10 mouse cellular contexts compared by ENCODE assay signal in genomic region chr1:74542451-74542961, GRCm38 (mm10). TPM values are rescaled to one million over a fixed set of nuclear protein-coding genes. Genes with fewer than 3 reads are reported as not detected.
A peak's percentile ranks its signal among the peaks of the same experiment; 100 is the strongest.
DNase-seq lines count a peak whose midpoint lies in the region; ATAC-seq and TF ChIP-seq lines count a peak whose summit lies in the region.
"Had no signal": no experiment of that assay in that cellular context is flagged by ENCODE, and none has a peak within 500 bp of the region (broad histone marks: within the 10 kb centered on the region; RNA-seq: fewer than 3 reads in every experiment).

TSS of gene Plcd4 (plus strand) at chr1:74542888.

- peak; percentile 7 for DNase-seq in lung, adult 2 months
- no peak for DNase-seq in lung, postnatal 14 days
- peak in 1 of 2 experiments; percentile 16 for DNase-seq in left cerebral cortex, adult 2 months (ENCODE audit: extremely low spot score in 1 of 2, low spot score in 2 of 2)

- TF ChIP-seq POLR2A in lung, adult 2 months (IDR thresholded peaks at IDR 0.05; ENCODE audit: borderline replicate concordance, extremely low read depth, low read depth, low read length), result no peak

- no peak for TF ChIP-seq CTCF in lung, adult 2 months (IDR thresholded peaks at IDR 0.05; ENCODE audit: insufficient read depth, low read length)
- TF ChIP-seq CTCF in left cerebral cortex, adult 2 months (IDR thresholded peaks at IDR 0.05), result no peak

- H3K36me3 ChIP-seq in embryonic facial prominence, embryonic 15.5 days, result no peaks in the 10 kb centered on the region
- H3K36me3 ChIP-seq in hindbrain, embryonic 16.5 days (ENCODE audit: control insufficient read depth, insufficient read depth, low read length), result no peaks in the 10 kb centered on the region
- H3K36me3 ChIP-seq in neural tube, embryonic 14.5 days (ENCODE audit: control insufficient read depth, insufficient read depth, low read length), result no peaks in the 10 kb centered on the region
- no peaks in the 10 kb centered on the region for H3K36me3 ChIP-seq in liver, embryonic 12.5 days

- H3K27me3 ChIP-seq in embryonic facial prominence, embryonic 15.5 days, result no peaks in the 10 kb centered on the region
- no peaks in the 10 kb centered on the region for H3K27me3 ChIP-seq in hindbrain, embryonic 16.5 days (replicated peaks; ENCODE audit: control insufficient read depth, insufficient read depth, low read length)
- H3K27me3 ChIP-seq in neural tube, embryonic 14.5 days (ENCODE audit: control insufficient read depth, insufficient read depth, low read length), result no peaks in the 10 kb centered on the region
- H3K27me3 ChIP-seq in liver, embryonic 12.5 days (replicated peaks), result peaks cover 34% of the 10 kb centered on the region

- no peak within 1 kb of the TSS for H3K27ac ChIP-seq in embryonic facial prominence, embryonic 15.5 days (replicated peaks)
- peak within 1 kb of the TSS; percentile 68 for H3K27ac ChIP-seq in hindbrain, embryonic 16.5 days (ENCODE audit: low read depth, low read length)
- peak within 1 kb of the TSS; percentile 47 for H3K27ac ChIP-seq in left cerebral cortex, adult 2 months
- H3K27ac ChIP-seq in neural tube, embryonic 14.5 days (ENCODE audit: low read depth, low read length), result peak within 1 kb of the TSS; percentile 58
- H3K27ac ChIP-seq in liver, embryonic 12.5 days, result no peak within 1 kb of the TSS

- H3K4me1 ChIP-seq in lung, adult 2 months (ENCODE audit: control insufficient read depth, insufficient read depth, low read length), result no peaks in the 10 kb centered on the region
- peaks cover 6% of the 10 kb centered on the region for H3K4me1 ChIP-seq in embryonic facial prominence, embryonic 15.5 days
- H3K4me1 ChIP-seq in hindbrain, embryonic 16.5 days (ENCODE audit: control insufficient read depth, insufficient read depth, low read depth, low read length), result peaks cover 10% of the 10 kb centered on the region
- H3K4me1 ChIP-seq in neural tube, embryonic 14.5 days (ENCODE audit: control insufficient read depth, insufficient read depth, low read length), result peaks cover 12% of the 10 kb centered on the region; the same call in 1 of the 2 replicates
- no peaks in the 10 kb centered on the region for H3K4me1 ChIP-seq in liver, embryonic 12.5 days

- no peak within 1 kb of the TSS for H3K9ac ChIP-seq in embryonic facial prominence, embryonic 15.5 days
- peak within 1 kb of the TSS; percentile 54 for H3K9ac ChIP-seq in hindbrain, embryonic 16.5 days (ENCODE audit: low read depth, low read length)
- 0 out of 2 replicates have a peak within 1 kb of the TSS, but pooled peaks have one; percentile 16 for H3K9ac ChIP-seq in neural tube, embryonic 14.5 days (replicated peaks; ENCODE audit: low read depth, low read length)
- no peak within 1 kb of the TSS for H3K9ac ChIP-seq in liver, embryonic 12.5 days

- H3K9me3 ChIP-seq in embryonic facial prominence, embryonic 15.5 days (replicated peaks), result no peaks in the 10 kb centered on the region
- no peaks in the 10 kb centered on the region for H3K9me3 ChIP-seq in hindbrain, embryonic 16.5 days (ENCODE audit: control insufficient read depth, low read length)
- H3K9me3 ChIP-seq in neural tube, embryonic 14.5 days (ENCODE audit: control insufficient read depth, low read length), result no peaks in the 10 kb centered on the region
- H3K9me3 ChIP-seq in liver, embryonic 12.5 days (replicated peaks), result no peaks in the 10 kb centered on the region

- 13% methylated on average over 6 of the region's 6 CpGs for WGBS in lung, adult 2 months
- WGBS in embryonic facial prominence, embryonic 15.5 days, result 3% methylated on average over 6 of the region's 6 CpGs
- WGBS in hindbrain, embryonic 16.5 days, result 6% methylated on average over 6 of the region's 6 CpGs
- 4% methylated on average over 6 of the region's 6 CpGs for WGBS in neural tube, embryonic 14.5 days
- WGBS in liver, embryonic 12.5 days (ENCODE audit: insufficient replicate concordance), result 14% methylated on average over 6 of the region's 6 CpGs

- peak within 1 kb of the TSS; percentile 19; the same call in 1 of the 2 replicates for H3K4me2 ChIP-seq in embryonic facial prominence, embryonic 15.5 days (replicated peaks)
- peak within 1 kb of the TSS; percentile 53 for H3K4me2 ChIP-seq in hindbrain, embryonic 16.5 days (ENCODE audit: low read length)
- peak within 1 kb of the TSS; percentile 39 for H3K4me2 ChIP-seq in neural tube, embryonic 14.5 days (ENCODE audit: low read depth, low read length)
- H3K4me2 ChIP-seq in liver, embryonic 12.5 days, result no peak within 1 kb of the TSS

- intact Hi-C loops in left cerebral cortex, adult 2 months (cut with DNase I), result no loop called here

- H3K4me3 ChIP-seq in lung, adult 2 months (replicated peaks; ENCODE audit: extremely low read depth, low read depth, low read length), result peak within 1 kb of the TSS; percentile 48
- H3K4me3 ChIP-seq in embryonic facial prominence, embryonic 15.5 days (replicated peaks), result no peak within 1 kb of the TSS
- H3K4me3 ChIP-seq in hindbrain, embryonic 16.5 days (ENCODE audit: low read length), result peak within 1 kb of the TSS; percentile 27
- H3K4me3 ChIP-seq in left cerebral cortex, adult 2 months, result peak within 1 kb of the TSS; percentile 32; the same call in 1 of the 2 replicates
- H3K4me3 ChIP-seq in neural tube, embryonic 14.5 days (ENCODE audit: low read depth, low read length), result peak within 1 kb of the TSS; percentile 10; the same call in 1 of the 2 replicates
- no peak within 1 kb of the TSS for H3K4me3 ChIP-seq in liver, embryonic 12.5 days

- ATAC-seq in embryonic facial prominence, embryonic 15.5 days (ENCODE audit: insufficient number of reproducible peaks, low FRiP score, low TSS enrichment, low read depth), result no peak
- peak; percentile 92 for ATAC-seq in hindbrain, embryonic 16.5 days
- peak; percentile 79 for ATAC-seq in neural tube, embryonic 14.5 days (ENCODE audit: low read depth)
- no peak for ATAC-seq in erythroid progenitor cell, adult 5-6 weeks (replicated peaks; ENCODE audit: low FRiP score, poor library complexity, severe bottlenecking)
- no peak for ATAC-seq in liver, embryonic 12.5 days
- ATAC-seq: Patski had no signal

RNA-seq across cellular contexts. Expression of gene Plcd4, which starts in this region (rescaled TPM):
- polyA plus RNA-seq in lung, adult 2 months (2012; rRNA removed), result 0.58 and 0.62 TPM in 2 replicates
- 0.80 and 1.6 TPM in 2 replicates for polyA plus RNA-seq in embryonic facial prominence, embryonic 15.5 days (2015; fragmentation: Nextera tagmentation; extraction: Ambion mirVana)
- 6.8 and 9.3 TPM in 2 replicates for polyA plus RNA-seq in hindbrain, embryonic 16.5 days (2015; fragmentation: Nextera tagmentation; extraction: Ambion mirVana)
- total RNA-seq in left cerebral cortex, adult 2 months (2021), result 10 to 100 TPM; 16.0 to 16.7 TPM
- polyA plus RNA-seq in neural tube, embryonic 14.5 days (2014; fragmentation: Nextera tagmentation; extraction: Ambion mirVana), result 7.5 and 11.9 TPM in 2 replicates
- total RNA-seq in erythroid progenitor cell, adult 5-6 weeks (2015; ENCODE audit: low replicate concordance), result not detected in 2 replicates
- 0.39 TPM in 1 of 2 replicates, not detected in the other for total RNA-seq in erythroid progenitor cell, adult 5-6 weeks (2017; ENCODE audit: low replicate concordance)
- polyA plus RNA-seq in liver, embryonic 12.5 days (2016; fragmentation: Nextera tagmentation; extraction: Ambion mirVana), result 0.12 and 0.14 TPM in 2 replicates
- total RNA-seq: liver, adult 2 months had no signal
- polyA plus RNA-seq: liver, adult 2 months had no signal

Comparison
In these comparisons a context has a peak if more than half of its experiments do, and no peak if none do; other contexts are left out.
1. RNA of gene Plcd4 (total RNA-seq): 16.0 to 16.7 TPM in left cerebral cortex, adult 2 months; 0.39 TPM in erythroid progenitor cell, adult 5-6 weeks; every median in the first group is over 10 times any median in the second.
2. Peak in DNase-seq and H3K4me3 ChIP-seq in lung, adult 2 months; RNA of the gene not detected or under 1 TPM.
3. H3K4me3 ChIP-seq: peak in hindbrain, embryonic 16.5 days (single experiment), left cerebral cortex, adult 2 months (single experiment) and neural tube, embryonic 14.5 days (single experiment); none in embryonic facial prominence, embryonic 15.5 days (single experiment) and liver, embryonic 12.5 days (single experiment).
4. ATAC-seq: peak in hindbrain, embryonic 16.5 days (single experiment) and neural tube, embryonic 14.5 days (single experiment); none in embryonic facial prominence, embryonic 15.5 days (single experiment), erythroid progenitor cell, adult 5-6 weeks (single experiment) and liver, embryonic 12.5 days (single experiment).
5. H3K27ac ChIP-seq: peak in hindbrain, embryonic 16.5 days (single experiment), left cerebral cortex, adult 2 months (single experiment) and neural tube, embryonic 14.5 days (single experiment); none in embryonic facial prominence, embryonic 15.5 days (single experiment) and liver, embryonic 12.5 days (single experiment).
6. H3K9ac ChIP-seq: peak in hindbrain, embryonic 16.5 days (single experiment) and neural tube, embryonic 14.5 days (single experiment); none in embryonic facial prominence, embryonic 15.5 days (single experiment) and liver, embryonic 12.5 days (single experiment).